Mouse (Mus musculus) embryonic facial prominence, embryonic 14.5 days (tissue): ENCODE data around the gene Fbxo27. TPM values are rescaled to one million over a fixed set of nuclear protein-coding genes. Genes with fewer than 3 reads are reported as not detected.
A peak's percentile ranks its signal among the peaks of the same experiment; 100 is the strongest.
"Not testable (repeated sequence)": the region's sequence is repeated elsewhere in the genome, so short reads cannot be mapped to it uniquely, and the experiment has no call there.

Source experiments
- ATAC-seq: fragments of 200-750 bp; cut with Nextera tagmentation; 2 replicates; pipeline ENCODE4 v1.8.0; 2017; ENCODE audit warnings: low read depth, moderate number of reproducible peaks, moderate TSS enrichment
- DNase-seq: peaks from one replicate; pipeline ENCODE4 v3.0.0-alpha.2; 2015; ENCODE audit warnings: low spot score
- H3K27ac ChIP-seq: fragments of 300-500 bp; sonication (generic); replicated peaks from 2 replicates; pipeline ENCODE4 v1.5.1; 2014; ENCODE audit warnings: low read depth, mild to moderate bottlenecking, low read length, moderate library complexity
- H3K27me3 ChIP-seq: fragments of 300-500 bp; sonication (generic); replicated peaks from 2 replicates; pipeline ENCODE4 v1.6.1; 2014; ENCODE audit warnings: low read length; ENCODE audit not compliant: control insufficient read depth, insufficient read depth
- H3K36me3 ChIP-seq: fragments of 300-500 bp; sonication (generic); 2 replicates; pipeline ENCODE4 v1.6.1; 2014; ENCODE audit warnings: low read length, mixed read lengths; ENCODE audit not compliant: control insufficient read depth, insufficient read depth
- H3K4me1 ChIP-seq: fragments of 300-500 bp; sonication (generic); 2 replicates; pipeline ENCODE4 v1.6.1; 2014; ENCODE audit warnings: antibody characterized with exemption, low read length; ENCODE audit not compliant: control insufficient read depth, insufficient read depth
- H3K4me2 ChIP-seq: fragments of 300-500 bp; sonication (generic); 2 replicates; pipeline ENCODE4 v1.6.1; 2014; ENCODE audit warnings: low read depth, mild to moderate bottlenecking, low read length, moderate library complexity, mixed read lengths
- H3K4me3 ChIP-seq: fragments of 300-500 bp; sonication (generic); 2 replicates; pipeline ENCODE4 v1.5.1; 2014; ENCODE audit warnings: low read depth, mild to moderate bottlenecking, low read length
- H3K9ac ChIP-seq: fragments of 300-500 bp; sonication (generic); 2 replicates; pipeline ENCODE4 v1.6.1; 2014; ENCODE audit warnings: low read depth, mild to moderate bottlenecking, low read length, moderate library complexity, mixed read lengths
- H3K9me3 ChIP-seq: fragments of 300-500 bp; sonication (generic); 2 replicates; pipeline ENCODE4 v1.6.1; 2016; ENCODE audit warnings: low read length; ENCODE audit not compliant: control insufficient read depth
- WGBS: fragments of 180-500 bp; shearing (Covaris S2); extraction: QIAGEN DNeasy Blood & Tissue Kit; methylation state at CpG from one replicate; pipeline ENCODE4 v1.1.7; 2014; 5-methylcytosine and 5-hydroxymethylcytosine counted together
- polyA plus RNA-seq: library from polyadenylated mRNA; unstranded; fragments of >200 nt; fragmentation: Nextera tagmentation; extraction: Ambion mirVana; gene quantifications from 2 replicates; pipeline ENCODE4 v1.2.1, GENCODE M21; 2014

Fbxo27 gene
- polyA plus RNA-seq, 1 experiment from 2014 or later: 7.1 TPM

GRCm38 (mm10) chr7:28694423-28694822 lies 1.8 kb downstream of the Fbxo27 start:
- Histone ChIP-seq H3K4me1 (peaks cover 8% of the 10 kb centered on the region; the same call in 1 of the 2 replicates), H3K9me3 (no peaks in the 10 kb centered on the region), H3K27ac (no peak overlapping the region), H3K4me2 (peak overlapping the region; percentile 82), H3K36me3 (no peaks in the 10 kb centered on the region), H3K4me3 (peak overlapping the region; percentile 51; the same call in 1 of the 2 replicates), H3K9ac (0 out of 2 replicates have a peak overlapping the region, but pooled peaks have one; percentile 0), H3K27me3 (no peaks in the 10 kb centered on the region)
- no peak for ATAC-seq
- 6% methylated on average over 14 of the region's 14 CpGs for WGBS
- DNase-seq: peak; percentile 54

- Histone ChIP-seq H3K4me3 (no peak overlapping the region), H3K27ac (no peak overlapping the region), H3K4me1 (peaks cover 8% of the 10 kb centered on the region; the same call in 1 of the 2 replicates), H3K4me2 (no peak overlapping the region), H3K36me3 (no peaks in the 10 kb centered on the region), H3K27me3 (no peaks in the 10 kb centered on the region), H3K9me3 (no peaks in the 10 kb centered on the region), H3K9ac (no peak overlapping the region)
- ATAC-seq (no peak), DNase-seq (no peak)
- WGBS: 39% methylated on average over 8 of the region's 8 CpGs
Observed at GRCm38 (mm10) chr7:28694966-28695511, 2.4 kb downstream of the Fbxo27 start.

- ATAC-seq (no peak), DNase-seq (no peak)
- Histone ChIP-seq H3K9ac (no peak overlapping the region), H3K27ac (no peak overlapping the region), H3K4me3 (no peak overlapping the region), H3K9me3 (0 out of 2 replicates have a peak, but pooled peaks cover 5% of the 10 kb centered on the region), H3K4me2 (no peak overlapping the region), H3K4me1 (peaks cover 8% of the 10 kb centered on the region; the same call in 1 of the 2 replicates), H3K27me3 (no peaks in the 10 kb centered on the region), H3K36me3 (no peaks in the 10 kb centered on the region)
- 92% methylated on average over 11 of the region's 11 CpGs for WGBS
Observed at GRCm38 (mm10) chr7:28697277-28697676, 4.6 kb downstream of the Fbxo27 start.

GRCm38 (mm10) chr7:28700269-28700668 lies 7.6 kb downstream of the Fbxo27 start:
- ATAC-seq: no peak
- H3K9me3 ChIP-seq: 0 out of 2 replicates have a peak, but pooled peaks cover 5% of the 10 kb centered on the region
- no peaks in the 10 kb centered on the region for H3K36me3 ChIP-seq
- no peaks in the 10 kb centered on the region for H3K27me3 ChIP-seq
- H3K4me1 ChIP-seq: no peaks in the 10 kb centered on the region
- H3K9ac ChIP-seq: no peak overlapping the region
- no peak overlapping the region for H3K4me3 ChIP-seq
- no peak for DNase-seq
- 96% methylated on average over 4 of the region's 4 CpGs for WGBS
- no peak overlapping the region for H3K4me2 ChIP-seq
- H3K27ac ChIP-seq: no peak overlapping the region

- H3K4me2 ChIP-seq, DNase-seq, H3K36me3 ChIP-seq, H3K9me3 ChIP-seq, H3K27me3 ChIP-seq, H3K27ac ChIP-seq, ATAC-seq, H3K9ac ChIP-seq, H3K4me3 ChIP-seq, H3K4me1 ChIP-seq: not testable (repeated sequence)
- 94% methylated on average over 12 of the region's 12 CpGs for WGBS
Observed at GRCm38 (mm10) chr7:28701306-28701705, 8.7 kb downstream of the Fbxo27 start.

GRCm38 (mm10) chr7:28702601-28703143 lies 10.0 kb downstream of the Fbxo27 start:
- H3K27me3 ChIP-seq: no peaks in the 10 kb centered on the region
- H3K9ac ChIP-seq: no peak overlapping the region
- H3K4me3 ChIP-seq: no peak overlapping the region
- H3K27ac ChIP-seq: no peak overlapping the region
- no peak overlapping the region for H3K4me2 ChIP-seq
- WGBS: 68% methylated on average over 9 of the region's 9 CpGs
- ATAC-seq (no peak), DNase-seq (no peak)
- no peaks in the 10 kb centered on the region for H3K36me3 ChIP-seq
- H3K4me1 ChIP-seq: no peaks in the 10 kb centered on the region
- 0 out of 2 replicates have a peak, but pooled peaks cover 5% of the 10 kb centered on the region for H3K9me3 ChIP-seq

- Histone ChIP-seq H3K36me3 (no peaks in the 10 kb centered on the region), H3K4me2 (no peak overlapping the region), H3K4me1 (no peaks in the 10 kb centered on the region), H3K9ac (no peak overlapping the region), H3K4me3 (no peak overlapping the region), H3K27me3 (no peaks in the 10 kb centered on the region), H3K9me3 (no peaks in the 10 kb centered on the region), H3K27ac (no peak overlapping the region)
- no peak for DNase-seq
- no peak for ATAC-seq
Observed at GRCm38 (mm10) chr7:28709454-28709853, 16.8 kb downstream of the Fbxo27 start.

GRCm38 (mm10) chr7:28710962-28711361 lies 18.3 kb downstream of the Fbxo27 start:
- Histone ChIP-seq H3K4me2 (no peak overlapping the region), H3K27me3 (no peaks in the 10 kb centered on the region), H3K4me3 (no peak overlapping the region), H3K9ac (no peak overlapping the region), H3K4me1 (peaks cover under 1% of the 10 kb centered on the region), H3K9me3 (no peaks in the 10 kb centered on the region), H3K36me3 (no peaks in the 10 kb centered on the region), H3K27ac (no peak overlapping the region)
- DNase-seq (no peak), ATAC-seq (no peak)
- 67% methylated on average over 3 of the region's 3 CpGs for WGBS

- H3K9me3 ChIP-seq: no peaks in the 10 kb centered on the region
- H3K27ac ChIP-seq: no peak overlapping the region; the same call in 1 of the 2 replicates
- H3K4me3 ChIP-seq: no peak overlapping the region
- H3K9ac ChIP-seq: no peak overlapping the region
- peaks cover 5% of the 10 kb centered on the region for H3K4me1 ChIP-seq
- ATAC-seq (no peak), DNase-seq (peak; percentile 34)
- no peak overlapping the region for H3K4me2 ChIP-seq
- H3K36me3 ChIP-seq: no peaks in the 10 kb centered on the region
- WGBS: 75% methylated on average over 5 of the region's 5 CpGs
- no peaks in the 10 kb centered on the region for H3K27me3 ChIP-seq
Observed at GRCm38 (mm10) chr7:28714667-28715066, 22.0 kb downstream of the Fbxo27 start.
